Mouse (Mus musculus): ENCODE results near the gene Rdh5. TPM values are rescaled to one million over a fixed set of nuclear protein-coding genes. Genes with fewer than 3 reads are reported as not detected.

Gene Rdh5
- polyA plus RNA-seq, 1 experiment = 15.1 TPM

DNA sequence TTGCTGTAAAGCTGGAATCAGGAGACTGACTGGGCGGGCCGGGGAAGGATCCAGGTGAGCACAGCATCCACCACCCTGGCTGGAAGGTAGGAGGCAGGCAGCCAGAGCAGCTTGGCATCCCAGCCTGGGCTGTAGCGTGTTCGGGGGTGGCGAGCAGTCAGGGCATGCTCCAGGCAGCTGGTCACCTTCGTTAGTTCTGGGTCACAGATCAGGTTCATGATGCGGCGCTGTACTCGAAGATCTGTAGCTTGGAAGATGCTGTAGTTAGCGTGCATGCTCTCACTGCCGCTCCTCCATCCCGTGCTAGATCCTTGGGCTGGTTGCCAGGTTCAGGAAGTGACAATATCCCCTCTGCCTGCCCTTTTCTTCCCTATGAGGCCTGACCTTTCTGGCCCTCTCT is 9.0 kb downstream of the Rdh5 start:
- no peak for TF ChIP-seq CTCF (IDR thresholded peaks at IDR 0.05; ENCODE audit: extremely low read depth, insufficient read depth, insufficient read length, insufficient replicate concordance)
- TF ChIP-seq POLR2A (IDR thresholded peaks at IDR 0.05; ENCODE audit: low read depth, low read length) = no peak
- no peak for DNase-seq (ENCODE audit: low read depth in 1 of 2, low spot score in 2 of 2)
- Histone ChIP-seq H3K4me1 (ENCODE audit: control insufficient read depth, insufficient read depth, insufficient read length) (peaks cover 9% of the 10 kb centered on the region; the same call in 1 of the 2 replicates), H3K4me3 (ENCODE audit: extremely low read depth, insufficient read depth, insufficient read length) (no peak overlapping the region), H3K36me3 (ENCODE audit: control insufficient read depth, insufficient read depth, low read length) (peaks cover 5% of the 10 kb centered on the region; the same call in 1 of the 2 replicates), H3K27ac (ENCODE audit: insufficient read depth, low read length) (no peak overlapping the region), H3K27me3 (ENCODE audit: control insufficient read depth, insufficient read depth, low read length) (peaks cover 14% of the 10 kb centered on the region)
- 91% methylated on average over 12 of the region's 12 CpGs for WGBS

DNA sequence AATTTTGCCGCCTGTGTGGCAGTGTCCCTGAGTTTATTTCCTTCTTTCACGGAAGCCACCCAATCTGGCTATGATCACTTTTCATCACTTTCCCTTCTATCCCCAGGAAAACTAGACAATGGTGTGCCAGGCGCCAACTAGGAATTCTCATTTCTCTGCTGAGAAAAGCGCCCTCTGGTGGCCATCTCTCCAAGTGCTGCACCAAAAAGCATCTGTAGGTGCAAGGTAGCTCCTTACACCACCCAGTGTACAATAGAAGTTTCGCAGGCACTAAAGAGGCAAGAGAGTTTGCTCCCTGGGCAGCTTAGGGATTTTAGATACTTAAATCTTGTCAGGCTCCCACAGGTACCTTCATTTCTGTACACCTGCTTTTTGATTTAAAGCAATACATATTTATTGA is 9.5 kb downstream of the Rdh5 start:
- peak; percentile 82; the same call in 1 of the 2 replicates for TF ChIP-seq CTCF (IDR thresholded peaks at IDR 0.05; ENCODE audit: extremely low read depth, insufficient read depth, insufficient read length, insufficient replicate concordance)
- no peak for TF ChIP-seq POLR2A (IDR thresholded peaks at IDR 0.05; ENCODE audit: low read depth, low read length)
- Histone ChIP-seq H3K4me3 (ENCODE audit: extremely low read depth, insufficient read depth, insufficient read length) (no peak overlapping the region), H3K36me3 (ENCODE audit: control insufficient read depth, insufficient read depth, low read length) (peaks cover 3% of the 10 kb centered on the region; the same call in 1 of the 2 replicates), H3K27ac (ENCODE audit: insufficient read depth, low read length) (no peak overlapping the region), H3K4me1 (ENCODE audit: control insufficient read depth, insufficient read depth, insufficient read length) (peaks cover 9% of the 10 kb centered on the region; the same call in 1 of the 2 replicates), H3K27me3 (ENCODE audit: control insufficient read depth, insufficient read depth, low read length) (peaks cover 14% of the 10 kb centered on the region)
- WGBS = 21% methylated on average over 5 of the region's 5 CpGs
- DNase-seq (ENCODE audit: low read depth in 1 of 2, low spot score in 2 of 2) = peak; percentile 61 to 75

DNA sequence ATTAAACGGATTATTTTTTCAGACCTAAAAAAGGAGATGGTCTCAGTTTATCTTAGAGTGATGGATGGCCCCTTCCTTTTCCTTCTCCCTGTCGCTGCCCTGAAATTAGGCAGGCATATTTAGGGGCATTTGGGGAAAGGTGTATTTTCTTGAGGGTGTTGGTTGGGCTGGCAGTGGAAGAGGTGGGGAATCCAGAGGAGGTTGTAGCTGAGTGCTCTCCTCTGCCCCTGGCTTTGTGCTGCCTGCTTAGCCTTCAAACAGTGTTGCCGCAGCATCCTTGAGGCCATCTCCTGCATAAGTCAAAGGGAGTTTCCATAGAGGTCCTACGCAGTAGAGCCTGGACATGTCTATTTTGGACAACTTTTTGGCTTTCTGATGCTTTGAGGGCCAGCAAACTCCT is 9.9 kb downstream of the Rdh5 start:
- no peak for DNase-seq (ENCODE audit: low read depth in 1 of 2, low spot score in 2 of 2)
- H3K27ac ChIP-seq (ENCODE audit: insufficient read depth, low read length) = no peak overlapping the region
- H3K4me1 ChIP-seq (ENCODE audit: control insufficient read depth, insufficient read depth, insufficient read length) = peaks cover 9% of the 10 kb centered on the region; the same call in 1 of the 2 replicates
- no peak overlapping the region for H3K4me3 ChIP-seq (ENCODE audit: extremely low read depth, insufficient read depth, insufficient read length)
- H3K36me3 ChIP-seq (ENCODE audit: control insufficient read depth, insufficient read depth, low read length) = peaks cover 3% of the 10 kb centered on the region; the same call in 1 of the 2 replicates
- no peak for TF ChIP-seq CTCF (IDR thresholded peaks at IDR 0.05; ENCODE audit: extremely low read depth, insufficient read depth, insufficient read length, insufficient replicate concordance)
- 72% methylated on average over 4 of the region's 4 CpGs for WGBS
- H3K27me3 ChIP-seq (ENCODE audit: control insufficient read depth, insufficient read depth, low read length) = peaks cover 14% of the 10 kb centered on the region

DNA sequence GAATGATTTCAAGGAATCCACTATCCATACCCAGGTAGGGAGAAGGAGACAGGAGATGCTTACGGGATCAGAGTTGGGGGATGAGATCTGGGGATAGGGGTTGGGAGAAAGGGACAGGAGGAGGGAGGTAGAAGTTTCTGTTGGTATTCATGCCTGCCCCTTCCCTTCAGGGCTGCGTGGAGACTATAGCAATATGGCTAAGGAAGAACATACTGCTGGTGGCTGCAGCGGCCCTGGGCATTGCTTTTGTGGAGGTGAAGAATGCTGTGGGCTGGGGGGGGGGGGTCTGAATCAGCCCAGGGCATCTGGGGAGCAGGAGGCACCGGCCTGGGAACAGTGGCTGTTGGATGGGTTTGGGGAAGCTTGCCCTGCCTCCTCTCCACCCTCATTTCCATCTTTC is 10.4 kb downstream of the Rdh5 start:
- 80% methylated on average over 4 of the region's 4 CpGs for WGBS
- no peaks in the 10 kb centered on the region for H3K36me3 ChIP-seq (ENCODE audit: control insufficient read depth, insufficient read depth, low read length)
- H3K4me1 ChIP-seq (ENCODE audit: control insufficient read depth, insufficient read depth, insufficient read length) = peaks cover 9% of the 10 kb centered on the region; the same call in 1 of the 2 replicates
- no peak overlapping the region for H3K4me3 ChIP-seq (ENCODE audit: extremely low read depth, insufficient read depth, insufficient read length)
- peaks cover 14% of the 10 kb centered on the region for H3K27me3 ChIP-seq (ENCODE audit: control insufficient read depth, insufficient read depth, low read length)
- H3K27ac ChIP-seq (ENCODE audit: insufficient read depth, low read length) = no peak overlapping the region
- no peak for DNase-seq (ENCODE audit: low read depth in 1 of 2, low spot score in 2 of 2)
- TF ChIP-seq CTCF (IDR thresholded peaks at IDR 0.05; ENCODE audit: extremely low read depth, insufficient read depth, insufficient read length, insufficient replicate concordance) (no peak), POLR2A (IDR thresholded peaks at IDR 0.05; ENCODE audit: low read depth, low read length) (no peak)

DNA sequence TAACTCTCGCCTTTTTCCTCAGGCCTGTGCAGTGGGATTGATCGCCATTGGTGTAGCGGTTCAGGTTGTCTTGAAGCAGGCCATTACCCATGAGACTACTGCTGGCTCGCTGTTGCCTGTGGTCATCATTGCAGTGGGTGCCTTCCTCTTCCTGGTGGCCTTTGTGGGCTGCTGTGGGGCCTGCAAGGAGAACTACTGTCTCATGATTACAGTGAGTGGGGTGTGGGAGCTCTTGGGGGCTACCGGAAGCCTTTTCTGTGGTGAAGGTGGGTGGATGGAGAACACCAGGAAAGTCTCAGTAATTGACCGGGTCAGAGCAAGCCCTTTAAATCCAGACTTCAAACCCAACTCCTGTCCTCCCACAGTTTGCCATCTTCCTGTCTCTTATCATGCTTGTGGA is 11.3 kb downstream of the Rdh5 start:
- DNase-seq (ENCODE audit: low read depth in 1 of 2, low spot score in 2 of 2) = no peak
- Histone ChIP-seq H3K27me3 (ENCODE audit: control insufficient read depth, insufficient read depth, low read length) (peaks cover 14% of the 10 kb centered on the region), H3K4me3 (ENCODE audit: extremely low read depth, insufficient read depth, insufficient read length) (no peak overlapping the region), H3K4me1 (ENCODE audit: control insufficient read depth, insufficient read depth, insufficient read length) (peaks cover 9% of the 10 kb centered on the region; the same call in 1 of the 2 replicates), H3K27ac (ENCODE audit: insufficient read depth, low read length) (no peak overlapping the region), H3K36me3 (ENCODE audit: control insufficient read depth, insufficient read depth, low read length) (no peaks in the 10 kb centered on the region)
- 58% methylated on average over 6 of the region's 6 CpGs for WGBS
- TF ChIP-seq POLR2A (IDR thresholded peaks at IDR 0.05; ENCODE audit: low read depth, low read length) (no peak), CTCF (IDR thresholded peaks at IDR 0.05; ENCODE audit: extremely low read depth, insufficient read depth, insufficient read length, insufficient replicate concordance) (no peak)

DNA sequence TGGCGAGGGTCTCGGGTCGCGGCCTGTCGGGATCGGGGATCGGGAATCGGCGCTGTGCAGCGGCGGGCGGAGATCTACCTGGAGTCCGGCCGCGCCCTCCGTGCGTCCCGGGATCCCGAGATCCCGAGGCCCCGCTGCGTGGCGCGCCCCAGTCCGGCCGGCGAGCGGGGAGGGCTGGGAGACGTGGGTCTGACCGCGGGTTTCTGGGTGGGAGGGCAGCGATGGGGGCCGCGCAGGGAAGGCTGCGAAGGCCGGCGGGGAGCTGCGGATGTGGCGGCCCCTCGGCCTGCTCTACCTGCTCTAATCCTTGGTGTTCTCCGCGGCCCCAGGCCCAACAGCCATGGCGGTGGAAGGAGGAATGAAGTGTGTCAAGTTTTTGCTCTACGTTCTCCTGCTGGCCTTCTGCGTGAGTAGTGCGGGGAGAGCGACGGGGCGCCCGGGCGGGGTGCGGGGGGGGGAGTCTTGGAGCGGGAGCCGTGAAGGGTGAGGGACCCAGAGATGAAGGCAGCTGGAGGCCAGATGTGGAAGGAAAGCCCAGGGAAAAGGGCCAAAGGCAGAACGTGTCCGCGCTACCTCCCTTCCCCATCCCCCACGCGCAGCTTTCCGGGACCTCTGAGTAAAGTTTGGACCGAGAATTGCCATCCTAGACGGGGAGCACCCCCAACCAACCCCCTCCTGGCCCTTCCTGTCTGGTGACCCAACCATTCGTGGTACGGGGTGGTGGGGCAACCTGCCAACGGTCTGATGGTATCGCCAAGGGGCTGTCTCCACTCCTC is 12.4 kb downstream of the Rdh5 start:
- TF ChIP-seq POLR2A (IDR thresholded peaks at IDR 0.05; ENCODE audit: low read depth, low read length) = no peak
- TF ChIP-seq CTCF (IDR thresholded peaks at IDR 0.05; ENCODE audit: extremely low read depth, insufficient read depth, insufficient read length, insufficient replicate concordance) = no peak
- H3K27ac ChIP-seq (ENCODE audit: insufficient read depth, low read length) = peak overlapping the region; percentile 51; the same call in 1 of the 2 replicates
- WGBS = 6% methylated on average over 65 of the region's 66 CpGs
- peak overlapping the region; percentile 52 for H3K4me3 ChIP-seq (ENCODE audit: extremely low read depth, insufficient read depth, insufficient read length)
- peaks cover 14% of the 10 kb centered on the region for H3K27me3 ChIP-seq (ENCODE audit: control insufficient read depth, insufficient read depth, low read length)
- H3K4me1 ChIP-seq (ENCODE audit: control insufficient read depth, insufficient read depth, insufficient read length) = peaks cover 9% of the 10 kb centered on the region; the same call in 1 of the 2 replicates
- no peaks in the 10 kb centered on the region for H3K36me3 ChIP-seq (ENCODE audit: control insufficient read depth, insufficient read depth, low read length)
- no peak for DNase-seq (ENCODE audit: low read depth in 1 of 2, low spot score in 2 of 2)

DNA sequence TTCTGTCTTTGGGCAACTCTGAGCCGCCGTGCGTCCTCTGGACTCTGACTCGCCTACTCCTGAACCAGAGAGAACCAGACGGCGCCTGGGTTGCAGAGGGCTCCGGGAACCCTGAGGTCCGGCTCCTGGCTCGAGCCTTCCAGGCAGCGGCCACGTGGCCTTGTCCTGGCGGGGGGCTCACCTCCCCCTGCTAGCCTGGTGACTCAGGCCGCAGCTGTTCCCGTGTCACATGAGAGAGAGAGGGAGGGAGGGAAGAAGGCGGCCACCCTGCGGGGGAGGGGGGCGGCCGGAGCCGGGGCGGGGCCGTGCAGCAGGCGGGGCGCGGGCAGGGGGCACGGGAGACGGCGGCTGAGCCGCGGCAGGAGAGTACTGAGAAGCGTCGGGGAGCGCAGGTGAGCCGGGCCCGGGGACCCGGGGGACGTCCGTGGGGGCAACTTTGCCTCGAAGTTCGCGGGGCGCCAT is 13.1 kb downstream of the Rdh5 start:
- WGBS = 3% methylated on average over 37 of the region's 41 CpGs
- TF ChIP-seq CTCF (IDR thresholded peaks at IDR 0.05; ENCODE audit: extremely low read depth, insufficient read depth, insufficient read length, insufficient replicate concordance) = no peak
- no peak for TF ChIP-seq POLR2A (IDR thresholded peaks at IDR 0.05; ENCODE audit: low read depth, low read length)
- Histone ChIP-seq H3K4me3 (ENCODE audit: extremely low read depth, insufficient read depth, insufficient read length) (peak overlapping the region; percentile 52; the same call in 1 of the 2 replicates), H3K4me1 (ENCODE audit: control insufficient read depth, insufficient read depth, insufficient read length) (peaks cover 9% of the 10 kb centered on the region; the same call in 1 of the 2 replicates), H3K27ac (ENCODE audit: insufficient read depth, low read length) (peak overlapping the region; percentile 51; the same call in 1 of the 2 replicates), H3K27me3 (ENCODE audit: control insufficient read depth, insufficient read depth, low read length) (peaks cover 14% of the 10 kb centered on the region), H3K36me3 (ENCODE audit: control insufficient read depth, insufficient read depth, low read length) (no peaks in the 10 kb centered on the region)
- DNase-seq (ENCODE audit: low read depth in 1 of 2, low spot score in 2 of 2) = no peak

Measured in spleen, adult 2 months (tissue).